Mouse (Mus musculus): ENCODE results near the gene Camk1d. TPM values are rescaled to one million over a fixed set of nuclear protein-coding genes. Genes with fewer than 3 reads are reported as not detected.

The Camk1d gene
- total and polyA plus RNA-seq, 3 experiments, result 4.6 to 12.4 (median 4.8) TPM

GRCm38 (mm10) chr2:5363836-5364235 is 350.5 kb downstream of the Camk1d start:
- Histone ChIP-seq H3K27ac (ENCODE audit: insufficient read depth, low read depth) (no peak overlapping the region), H3K9me3 (replicated peaks; ENCODE audit: low read length) (no peaks in the 10 kb centered on the region), H3K4me1 (ENCODE audit: control insufficient read depth in 1 of 2, insufficient read depth in 2 of 2) (peaks cover 7 to 28% of the 10 kb centered on the region in 2 experiments), H3K27me3 (replicated peaks) (no peaks in the 10 kb centered on the region), H3K79me2 (replicated peaks; ENCODE audit: control insufficient read depth, extremely low read depth, insufficient read depth, poor library complexity, severe bottlenecking) (no peaks in the 10 kb centered on the region), H3K4me2 (ENCODE audit: insufficient read depth, low read depth, poor library complexity, severe bottlenecking) (peak overlapping the region; percentile 45; the same call in 1 of the 2 replicates), H3K36me3 (replicated peaks in 1 of 2; ENCODE audit: control insufficient read depth in 1 of 2, insufficient read depth in 1 of 2, low read length in 1 of 2) (peaks cover 3 to 30% of the 10 kb centered on the region in 2 experiments), H3K9ac (ENCODE audit: insufficient read depth, low read depth) (peak overlapping the region; percentile 15; the same call in 1 of the 2 replicates), H3K4me3 (replicated peaks in 1 of 3; ENCODE audit: low read depth in 2 of 3, low read length in 2 of 3, poor library complexity in 1 of 3) (peak overlapping the region in 2 of 3 experiments; percentile 21 to 52)
- DNase-seq (ENCODE audit: extremely low read depth), result no peak
- dilution Hi-C loops (cut with MboI; ENCODE audit: extremely low pct_ligation_motif_present, extremely low pct_unique_long_range_greater_than_20kb, low sequenced_read_pairs) (no loop called here), in situ Hi-C loops (cut with MboI; ENCODE audit: low pct_ligation_motif_present, low pct_unique_long_range_greater_than_20kb, low sequenced_read_pairs) (no loop called here)
- TF ChIP-seq KAT2A (IDR thresholded peaks at IDR 0.05; ENCODE audit: insufficient replicate concordance, low read length) (no peak), ZKSCAN1 (IDR thresholded peaks at IDR 0.05; ENCODE audit: borderline replicate concordance, low read depth, low read length) (no peak), TBP (conservative IDR thresholded peaks at IDR 0.05; ENCODE audit: low read depth, low read length) (no peak), BHLHE40 (IDR thresholded peaks at IDR 0.05; ENCODE audit: low read depth, low read length) (no peak), E2F4 (IDR thresholded peaks at IDR 0.05; ENCODE audit: insufficient replicate concordance, low read depth, low read length) (no peak), JUN (IDR thresholded peaks at IDR 0.05; ENCODE audit: insufficient read depth, low read depth, low read length) (no peak)

GRCm38 (mm10) chr2:5358049-5358448 is 356.3 kb downstream of the Camk1d start:
- H3K27ac ChIP-seq (ENCODE audit: insufficient read depth, low read depth), result no peak overlapping the region
- no peak overlapping the region for H3K9ac ChIP-seq (ENCODE audit: insufficient read depth, low read depth)
- H3K4me1 ChIP-seq (ENCODE audit: control insufficient read depth in 1 of 2, insufficient read depth in 2 of 2), result peaks cover 3 to 9% of the 10 kb centered on the region in 2 experiments; a peak in 3 of 4 replicates
- H3K9me3 ChIP-seq (replicated peaks; ENCODE audit: low read length), result no peaks in the 10 kb centered on the region
- dilution Hi-C loops (cut with MboI; ENCODE audit: extremely low pct_ligation_motif_present, extremely low pct_unique_long_range_greater_than_20kb, low sequenced_read_pairs), result no loop called here
- no peak for DNase-seq (ENCODE audit: extremely low read depth)
- no peak overlapping the region for H3K4me3 ChIP-seq (replicated peaks in 1 of 3; ENCODE audit: low read depth in 2 of 3, low read length in 2 of 3, poor library complexity in 1 of 3)
- no peaks in the 10 kb centered on the region for H3K27me3 ChIP-seq (replicated peaks)
- peaks cover 3 to 66% of the 10 kb centered on the region in 2 experiments for H3K36me3 ChIP-seq (replicated peaks in 1 of 2; ENCODE audit: control insufficient read depth in 1 of 2, insufficient read depth in 1 of 2, low read length in 1 of 2)
- H3K4me2 ChIP-seq (ENCODE audit: insufficient read depth, low read depth, poor library complexity, severe bottlenecking), result no peak overlapping the region
- TF ChIP-seq ZMIZ1 (IDR thresholded peaks at IDR 0.05; ENCODE audit: low read depth, low read length) (no peak), MYC (IDR thresholded peaks at IDR 0.05; ENCODE audit: low read depth, low read length) (no peak), PAX5 (IDR thresholded peaks at IDR 0.05; ENCODE audit: low read length) (no peak), IRF4 (IDR thresholded peaks at IDR 0.05; ENCODE audit: low read depth, low read length) (no peak), NELFE (IDR thresholded peaks at IDR 0.05; ENCODE audit: low read depth, low read length) (no peak), SMC3 (IDR thresholded peaks at IDR 0.05; ENCODE audit: low read depth, low read length) (no peak), ETS1 (conservative IDR thresholded peaks at IDR 0.05; ENCODE audit: low read depth, low read length) (no peak), EP300 (IDR thresholded peaks at IDR 0.05; ENCODE audit: low read length) (no peak), ZNF384 (IDR thresholded peaks at IDR 0.05; ENCODE audit: low read depth, low read length) (no peak), KAT2A (IDR thresholded peaks at IDR 0.05; ENCODE audit: insufficient replicate concordance, low read length) (no peak), UBTF (IDR thresholded peaks at IDR 0.05; ENCODE audit: low read depth, low read length) (no peak)
- in situ Hi-C loops (cut with MboI; ENCODE audit: low pct_ligation_motif_present, low pct_unique_long_range_greater_than_20kb, low sequenced_read_pairs), result no loop called here
- H3K79me2 ChIP-seq (replicated peaks; ENCODE audit: control insufficient read depth, extremely low read depth, insufficient read depth, poor library complexity, severe bottlenecking), result no peaks in the 10 kb centered on the region
